Mouse (Mus musculus): ENCODE data around the gene Eml3.

DNA sequence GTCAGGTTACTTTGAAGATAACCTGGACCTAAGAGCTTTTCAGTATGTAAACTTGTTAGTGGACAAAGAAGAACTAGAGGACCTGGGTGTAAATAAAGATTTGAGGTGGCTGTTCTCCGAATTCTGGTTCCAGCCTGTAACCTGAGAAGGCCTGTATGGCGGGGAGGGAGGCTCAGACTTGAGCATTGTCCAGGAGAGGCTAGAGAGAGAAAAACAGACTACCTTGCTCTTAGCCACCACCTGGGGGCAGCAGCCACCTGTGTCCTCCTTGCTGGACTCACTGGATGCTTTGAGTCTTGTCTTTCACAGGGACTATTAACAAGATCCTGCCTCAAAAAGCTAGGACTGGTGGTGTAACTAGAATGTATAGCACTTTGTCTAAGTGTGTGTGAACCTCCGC, 47.2 kb downstream of the Eml3 start:
- no peak for TF ChIP-seq POLR2A (IDR thresholded peaks at IDR 0.05; ENCODE audit: insufficient read depth, low read depth, low read length)
- TF ChIP-seq CTCF (IDR thresholded peaks at IDR 0.05; ENCODE audit: insufficient read depth, low read depth, low read length) = 0 out of 2 replicates have a peak, but pooled peaks have one; percentile 32

Measured in olfactory bulb, adult 2 months (tissue).